Mouse (Mus musculus): ENCODE data around the gene Grm5.
A peak's percentile ranks its signal among the peaks of the same experiment; 100 is the strongest.

The Grm5 gene

GRCm38 (mm10) chr7:87925956-87926355 is 342.0 kb downstream of the Grm5 start:
- no peak for DNase-seq

- DNase-seq, result no peak
Measured at GRCm38 (mm10) chr7:87937415-87937814, 353.4 kb downstream of the Grm5 start.

- DNase-seq, result peak; percentile 15
Measured at GRCm38 (mm10) chr7:87938265-87938664, 354.3 kb downstream of the Grm5 start.

- DNase-seq, result no peak
Measured at GRCm38 (mm10) chr7:87950205-87950604, 366.2 kb downstream of the Grm5 start.

GRCm38 (mm10) chr7:87973216-87973615 is 389.2 kb downstream of the Grm5 start:
- no peak for DNase-seq

GRCm38 (mm10) chr7:87975041-87975440 is 391.1 kb downstream of the Grm5 start:
- no peak for DNase-seq

GRCm38 (mm10) chr7:87983494-87983893 is 399.5 kb downstream of the Grm5 start:
- DNase-seq, result no peak

- DNase-seq, result no peak
Measured at GRCm38 (mm10) chr7:88014451-88014850, 430.5 kb downstream of the Grm5 start.

GRCm38 (mm10) chr7:88027411-88028132 is 443.6 kb downstream of the Grm5 start:
- DNase-seq, result no peak

GRCm38 (mm10) chr7:88047366-88047765 is 463.4 kb downstream of the Grm5 start:
- DNase-seq, result peak; percentile 5

- no peak for DNase-seq
Measured at GRCm38 (mm10) chr7:88054224-88054938, 470.4 kb downstream of the Grm5 start.

- DNase-seq, result peak; percentile 11
Measured at GRCm38 (mm10) chr7:88056438-88056837, 472.5 kb downstream of the Grm5 start.

- DNase-seq, result no peak
Measured at GRCm38 (mm10) chr7:88091115-88091514, 507.1 kb downstream of the Grm5 start.

- no peak for DNase-seq
Measured at GRCm38 (mm10) chr7:88096536-88097107, 512.7 kb downstream of the Grm5 start.

GRCm38 (mm10) chr7:88097715-88098114 is 513.7 kb downstream of the Grm5 start:
- DNase-seq, result peak; percentile 67

- no peak for DNase-seq
Measured at GRCm38 (mm10) chr7:88116724-88117409, 532.9 kb downstream of the Grm5 start.

GRCm38 (mm10) chr7:88128080-88128848 is 544.3 kb downstream of the Grm5 start:
- no peak for DNase-seq

GRCm38 (mm10) chr7:88129536-88130487 is 545.8 kb downstream of the Grm5 start:
- peak; percentile 69 for DNase-seq

- DNase-seq, result no peak
Measured at GRCm38 (mm10) chr7:88130488-88130849, 546.5 kb downstream of the Grm5 start.

GRCm38 (mm10) chr7:88159542-88160241 is 575.7 kb downstream of the Grm5 start:
- no peak for DNase-seq

- no peak for DNase-seq
Measured at GRCm38 (mm10) chr7:88161586-88161985, 577.6 kb downstream of the Grm5 start.

All from embryo, embryonic 11 days (tissue).